Mouse (Mus musculus): Measurements from ENCODE around the gene Bpifa6. TPM values are rescaled to one million over a fixed set of nuclear protein-coding genes. Genes with fewer than 3 reads are reported as not detected.

Bpifa6 gene
- polyA plus RNA-seq, 1 experiment from 2014 or later = not detected

- TF ChIP-seq CTCF (IDR thresholded peaks at IDR 0.05; ENCODE audit: low read depth) = no peak
- no peak overlapping the region for H3K9ac ChIP-seq (ENCODE audit: low read depth, low read length)
These were observed 30.2 kb upstream of the Bpifa6 start for GRCm38 (mm10) chr2:153944567-153944966.

DNA sequence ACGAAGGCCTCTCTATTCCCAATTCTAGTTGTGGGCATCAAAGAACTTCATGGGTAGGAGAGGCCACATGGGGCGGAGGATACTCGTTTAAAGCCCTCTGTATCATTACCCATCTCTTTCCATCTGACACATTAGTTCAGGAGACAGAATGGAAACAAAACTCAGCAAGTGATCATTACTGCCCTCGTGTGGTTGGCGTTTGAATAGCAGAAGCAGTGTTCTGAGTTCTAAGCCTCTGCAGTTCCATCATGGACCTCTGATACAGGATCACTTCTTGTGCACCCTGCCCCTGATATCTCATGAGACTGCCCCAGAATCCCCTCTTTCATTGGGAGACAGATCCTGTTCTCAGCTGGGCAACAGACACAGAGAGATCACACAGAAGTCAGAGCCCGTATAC, 21.8 kb upstream of the Bpifa6 start:
- H3K27ac ChIP-seq = no peak overlapping the region
- no peaks in the 10 kb centered on the region for H3K4me1 ChIP-seq (replicated peaks; ENCODE audit: insufficient read depth, low read length)
- H3K9ac ChIP-seq (ENCODE audit: low read depth, low read length) = no peak overlapping the region
- H3K4me2 ChIP-seq (ENCODE audit: low read length) = no peak overlapping the region
- TF ChIP-seq CTCF (IDR thresholded peaks at IDR 0.05; ENCODE audit: low read depth) = peak; percentile 77
- DNase-seq (ENCODE audit: low spot score) (peak; percentile 46), ATAC-seq (replicated peaks; ENCODE audit: low FRiP score, low read depth) (no peak)
- no peak overlapping the region for H3K4me3 ChIP-seq (replicated peaks; ENCODE audit: low read depth, low read length)
- WGBS = 27% methylated on average over 6 of the region's 6 CpGs
- H3K36me3 ChIP-seq (ENCODE audit: insufficient read depth, low read length) = no peaks in the 10 kb centered on the region
- no peaks in the 10 kb centered on the region for H3K27me3 ChIP-seq (ENCODE audit: insufficient read depth, low read length)
- H3K9me3 ChIP-seq (replicated peaks; ENCODE audit: low read length) = no peaks in the 10 kb centered on the region

More at GRCm38 (mm10) chr2:153944567-153944966, 30.2 kb upstream of the Bpifa6 start:
- Histone ChIP-seq H3K4me2 (ENCODE audit: low read length) (no peak overlapping the region), H3K4me1 (replicated peaks; ENCODE audit: insufficient read depth, low read length) (no peaks in the 10 kb centered on the region), H3K9me3 (replicated peaks; ENCODE audit: low read length) (no peaks in the 10 kb centered on the region), H3K27me3 (ENCODE audit: insufficient read depth, low read length) (no peaks in the 10 kb centered on the region), H3K4me3 (replicated peaks; ENCODE audit: low read depth, low read length) (no peak overlapping the region), H3K27ac (no peak overlapping the region), H3K36me3 (ENCODE audit: insufficient read depth, low read length) (no peaks in the 10 kb centered on the region)
- ATAC-seq (replicated peaks; ENCODE audit: low FRiP score, low read depth) = no peak
- no peak for DNase-seq (ENCODE audit: low spot score)
- 80% methylated on average over 8 of the region's 8 CpGs for WGBS

DNA sequence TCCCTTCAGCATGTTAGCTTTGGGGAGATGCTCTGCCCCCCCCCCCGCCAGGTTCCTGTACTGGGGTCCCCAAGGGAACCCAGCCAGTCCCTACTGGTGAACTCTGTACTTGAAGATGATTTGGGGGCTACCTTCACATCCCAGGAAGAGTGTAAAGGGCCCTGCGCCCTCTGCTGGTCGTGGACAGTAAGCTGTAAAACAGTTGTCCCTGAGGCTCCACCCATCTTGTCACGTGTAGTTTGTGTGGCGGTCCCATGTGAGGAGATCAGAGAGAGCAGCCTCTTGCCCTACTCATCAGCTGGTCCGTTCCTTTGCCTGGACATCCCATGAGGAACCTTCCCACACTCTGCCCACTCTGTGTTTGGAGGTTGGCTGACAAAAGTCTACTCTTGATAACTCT, 20.9 kb upstream of the Bpifa6 start:
- no peaks in the 10 kb centered on the region for H3K36me3 ChIP-seq (ENCODE audit: insufficient read depth, low read length)
- no peak overlapping the region for H3K9ac ChIP-seq (ENCODE audit: low read depth, low read length)
- DNase-seq (ENCODE audit: low spot score) (peak; percentile 75), ATAC-seq (replicated peaks; ENCODE audit: low FRiP score, low read depth) (peak; percentile 56; the same call in 1 of the 2 replicates)
- no peaks in the 10 kb centered on the region for H3K9me3 ChIP-seq (replicated peaks; ENCODE audit: low read length)
- peak overlapping the region; percentile 34; the same call in 1 of the 2 replicates for H3K4me2 ChIP-seq (ENCODE audit: low read length)
- no peaks in the 10 kb centered on the region for H3K27me3 ChIP-seq (ENCODE audit: insufficient read depth, low read length)
- H3K4me3 ChIP-seq (replicated peaks; ENCODE audit: low read depth, low read length) = no peak overlapping the region
- WGBS = 11% methylated on average over 6 of the region's 6 CpGs
- no peaks in the 10 kb centered on the region for H3K4me1 ChIP-seq (replicated peaks; ENCODE audit: insufficient read depth, low read length)
- TF ChIP-seq CTCF (IDR thresholded peaks at IDR 0.05; ENCODE audit: low read depth) = peak; percentile 79
- no peak overlapping the region for H3K27ac ChIP-seq

DNA sequence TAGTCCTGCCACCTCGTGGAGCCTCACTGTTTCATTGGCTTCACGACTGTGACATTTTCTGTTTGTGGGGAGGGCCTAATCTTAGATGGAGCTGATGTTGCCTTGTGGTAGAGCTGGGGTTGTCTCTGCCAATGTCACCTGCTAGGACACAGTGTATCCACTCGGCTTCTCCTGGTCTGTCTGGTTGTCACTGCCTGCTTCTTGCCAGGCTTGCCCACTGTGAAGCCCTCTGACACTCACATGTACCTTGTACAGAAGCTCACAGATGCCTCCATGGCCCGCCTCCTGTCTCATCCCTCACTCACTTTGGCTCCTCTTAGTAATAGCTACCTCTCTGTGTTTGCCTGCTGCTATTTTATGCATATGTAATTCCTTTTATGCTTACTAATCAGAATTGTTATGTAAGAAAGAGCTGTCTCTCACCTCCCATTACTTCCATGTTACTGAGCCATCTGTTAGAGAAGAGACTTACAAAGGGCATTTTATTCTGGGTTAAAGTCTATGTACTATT, 11.9 kb upstream of the Bpifa6 start:
- no peak for DNase-seq (ENCODE audit: low spot score)
- no peaks in the 10 kb centered on the region for H3K36me3 ChIP-seq (ENCODE audit: insufficient read depth, low read length)
- 64% methylated on average over 4 of the region's 4 CpGs for WGBS

DNA sequence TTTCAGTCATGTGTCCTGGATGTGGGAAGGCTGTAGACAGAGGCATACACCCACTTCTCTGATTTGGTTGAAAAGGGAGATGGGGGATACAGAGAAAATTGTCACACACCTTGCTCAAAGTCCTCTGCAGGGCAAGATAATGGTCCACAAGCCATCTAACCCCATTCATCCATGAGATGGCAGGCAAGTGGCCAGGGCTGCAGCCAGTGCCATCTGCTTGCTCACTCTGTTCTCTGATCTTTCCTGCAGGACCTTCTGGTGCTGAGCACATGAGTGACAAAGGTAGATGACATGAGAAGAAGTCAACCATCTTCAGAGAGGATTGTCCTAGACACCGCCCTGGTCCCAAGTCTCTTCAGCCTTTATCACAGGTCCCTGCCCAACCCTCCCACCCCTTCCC, 11.4 kb upstream of the Bpifa6 start:
- no peak for ATAC-seq (replicated peaks; ENCODE audit: low FRiP score, low read depth)
- no peak overlapping the region for H3K4me3 ChIP-seq (replicated peaks; ENCODE audit: low read depth, low read length)

More for the DNA sequence above, 11.9 kb upstream of the Bpifa6 start:
- Histone ChIP-seq H3K4me1 (replicated peaks; ENCODE audit: insufficient read depth, low read length) (no peaks in the 10 kb centered on the region), H3K27me3 (ENCODE audit: insufficient read depth, low read length) (no peaks in the 10 kb centered on the region), H3K4me2 (ENCODE audit: low read length) (no peak overlapping the region), H3K9me3 (replicated peaks; ENCODE audit: low read length) (no peaks in the 10 kb centered on the region), H3K9ac (ENCODE audit: low read depth, low read length) (no peak overlapping the region), H3K27ac (no peak overlapping the region), H3K4me3 (replicated peaks; ENCODE audit: low read depth, low read length) (no peak overlapping the region)
- no peak for TF ChIP-seq CTCF (IDR thresholded peaks at IDR 0.05; ENCODE audit: low read depth)
- no peak for ATAC-seq (replicated peaks; ENCODE audit: low FRiP score, low read depth)

GRCm38 (mm10) chr2:153970221-153970620, 4.5 kb upstream of the Bpifa6 start:
- TF ChIP-seq CTCF (IDR thresholded peaks at IDR 0.05; ENCODE audit: low read depth) = no peak
- Histone ChIP-seq H3K4me3 (replicated peaks; ENCODE audit: low read depth, low read length) (no peak overlapping the region), H3K36me3 (ENCODE audit: insufficient read depth, low read length) (no peaks in the 10 kb centered on the region), H3K9ac (ENCODE audit: low read depth, low read length) (no peak overlapping the region), H3K27ac (no peak overlapping the region), H3K27me3 (ENCODE audit: insufficient read depth, low read length) (no peaks in the 10 kb centered on the region), H3K4me2 (ENCODE audit: low read length) (no peak overlapping the region), H3K9me3 (replicated peaks; ENCODE audit: low read length) (no peaks in the 10 kb centered on the region), H3K4me1 (replicated peaks; ENCODE audit: insufficient read depth, low read length) (no peaks in the 10 kb centered on the region)
- ATAC-seq (replicated peaks; ENCODE audit: low FRiP score, low read depth) = no peak
- DNase-seq (ENCODE audit: low spot score) = no peak
- 81% methylated on average over 5 of the region's 5 CpGs for WGBS

More for the DNA sequence above, 11.4 kb upstream of the Bpifa6 start:
- no peaks in the 10 kb centered on the region for H3K27me3 ChIP-seq (ENCODE audit: insufficient read depth, low read length)
- H3K9ac ChIP-seq (ENCODE audit: low read depth, low read length) = no peak overlapping the region
- DNase-seq (ENCODE audit: low spot score) = no peak
- no peak overlapping the region for H3K4me2 ChIP-seq (ENCODE audit: low read length)
- H3K4me1 ChIP-seq (replicated peaks; ENCODE audit: insufficient read depth, low read length) = no peaks in the 10 kb centered on the region
- no peaks in the 10 kb centered on the region for H3K9me3 ChIP-seq (replicated peaks; ENCODE audit: low read length)
- H3K27ac ChIP-seq = no peak overlapping the region
- no peaks in the 10 kb centered on the region for H3K36me3 ChIP-seq (ENCODE audit: insufficient read depth, low read length)
- 96% methylated on average over 1 of the region's 1 CpGs for WGBS
- no peak for TF ChIP-seq CTCF (IDR thresholded peaks at IDR 0.05; ENCODE audit: low read depth)

- Histone ChIP-seq H3K9ac (ENCODE audit: low read depth, low read length) (no peak overlapping the region), H3K27me3 (ENCODE audit: insufficient read depth, low read length) (no peaks in the 10 kb centered on the region), H3K4me3 (replicated peaks; ENCODE audit: low read depth, low read length) (no peak overlapping the region), H3K4me1 (replicated peaks; ENCODE audit: insufficient read depth, low read length) (no peaks in the 10 kb centered on the region), H3K4me2 (ENCODE audit: low read length) (no peak overlapping the region), H3K9me3 (replicated peaks; ENCODE audit: low read length) (no peaks in the 10 kb centered on the region), H3K36me3 (ENCODE audit: insufficient read depth, low read length) (no peaks in the 10 kb centered on the region), H3K27ac (no peak overlapping the region)
- 2% methylated on average over 7 of the region's 7 CpGs for WGBS
- DNase-seq (ENCODE audit: low spot score) (peak; percentile 76), ATAC-seq (replicated peaks; ENCODE audit: low FRiP score, low read depth) (no peak)
- TF ChIP-seq CTCF (IDR thresholded peaks at IDR 0.05; ENCODE audit: low read depth) = peak; percentile 95
These were observed 21.0 kb downstream of the Bpifa6 start for GRCm38 (mm10) chr2:153995770-153996169.
